Mouse (Mus musculus) large intestine, adult 2 months (tissue): ENCODE data around the gene Ap3d1. TPM values are rescaled to one million over a fixed set of nuclear protein-coding genes. Genes with fewer than 3 reads are reported as not detected.

Source experiments
- DNase-seq: peaks from one replicate; pipeline ENCODE4 v3.0.0-alpha.2; 2012; ENCODE audit warnings: low read depth, low spot score
- WGBS: fragments of 180-500 bp; shearing (Covaris S2); methylation state at CpG from one replicate; pipeline ENCODE4 v1.1.7; 2018; 5-methylcytosine and 5-hydroxymethylcytosine counted together
- polyA plus RNA-seq: library from polyadenylated mRNA; depleted of rRNA; stranded (reverse); fragments of >200 nt; gene quantifications from 2 replicates; pipeline ENCODE4 v1.2.3, GENCODE M21; 2012; rRNA removed

Gene Ap3d1
- 75.1 and 109 TPM in 2 replicates for polyA plus RNA-seq

DNA sequence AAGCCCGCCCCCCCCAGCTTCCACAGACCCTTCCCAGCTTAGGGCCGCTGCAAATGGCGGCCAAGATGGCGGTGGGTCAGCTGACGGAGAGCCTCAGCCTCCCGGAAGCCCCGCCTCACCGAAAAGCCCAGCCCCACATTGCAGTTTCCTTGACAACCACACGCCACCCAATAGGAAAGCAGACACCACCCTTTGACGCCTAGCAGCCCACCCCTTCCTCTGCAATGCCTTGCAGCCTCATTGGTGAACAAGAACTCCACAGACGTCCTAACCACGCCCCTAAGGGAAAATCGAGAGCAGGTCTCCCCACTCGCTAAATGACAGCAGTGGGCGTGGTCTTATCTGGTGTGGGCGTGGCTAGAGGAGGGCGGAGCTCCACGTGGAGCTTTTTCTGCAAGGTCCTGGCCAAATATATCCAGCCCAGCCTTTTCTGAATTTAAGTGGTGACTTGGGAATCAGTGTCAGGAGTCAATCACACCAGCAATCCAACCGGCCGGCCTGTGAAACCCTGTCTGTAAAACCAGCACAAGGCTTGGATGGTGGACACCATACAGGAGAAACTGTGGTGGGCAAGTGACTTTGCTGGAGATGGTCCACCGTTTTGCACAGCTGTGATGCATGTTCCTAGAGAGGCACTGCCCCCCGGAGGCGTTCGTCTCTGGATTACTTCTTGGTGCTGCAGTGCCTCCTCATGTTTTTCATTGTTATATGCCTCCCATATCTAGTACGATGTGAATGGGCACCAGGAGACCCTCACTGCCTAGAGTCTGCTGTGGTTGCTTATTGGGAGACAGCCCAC, at the start of gene Ap3d1:
Gene Ap3d1, minus strand, starts transcription at position 85 of the 799 bp plus-strand sequence.
- WGBS: 2% methylated on average over 25 of the region's 25 CpGs
- peak; percentile 99 for DNase-seq

DNA sequence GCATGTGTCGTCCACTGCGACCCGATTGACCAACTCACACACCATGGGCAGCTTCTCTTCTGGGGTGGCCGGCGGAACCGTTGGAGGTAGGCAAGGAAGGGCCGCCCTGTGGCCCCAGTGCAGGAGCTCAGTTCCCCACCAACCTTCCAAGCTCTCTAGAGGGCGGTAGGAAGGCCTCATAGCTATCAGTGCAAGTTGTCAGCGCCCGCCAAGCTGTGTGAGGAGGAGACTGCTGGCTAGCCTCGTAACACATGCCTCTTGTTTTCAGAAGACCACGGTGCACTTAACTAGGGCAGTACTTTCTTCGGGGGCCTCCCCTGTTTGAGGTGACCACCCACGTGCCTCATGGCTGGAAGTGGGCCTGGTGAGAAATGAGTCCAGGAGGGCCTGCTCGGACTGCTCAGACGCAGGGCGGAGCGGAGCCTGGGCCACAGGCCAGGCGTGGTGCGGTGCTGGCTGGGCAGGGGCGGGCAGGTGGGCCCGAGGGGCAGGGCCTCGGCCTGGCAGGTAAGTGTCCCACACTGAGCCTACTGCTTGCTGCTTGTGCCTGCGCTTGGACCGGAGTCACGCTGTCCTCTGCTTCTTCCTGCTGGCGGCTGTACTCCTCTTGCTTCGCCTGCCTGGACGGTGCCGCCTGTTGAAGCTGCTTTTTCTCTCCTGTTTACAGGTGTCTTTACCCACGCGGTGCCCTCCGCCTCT, 49.6 kb upstream of the Ap3d1 start:
- 82% methylated on average over 33 of the region's 33 CpGs for WGBS
- DNase-seq: no peak

DNA sequence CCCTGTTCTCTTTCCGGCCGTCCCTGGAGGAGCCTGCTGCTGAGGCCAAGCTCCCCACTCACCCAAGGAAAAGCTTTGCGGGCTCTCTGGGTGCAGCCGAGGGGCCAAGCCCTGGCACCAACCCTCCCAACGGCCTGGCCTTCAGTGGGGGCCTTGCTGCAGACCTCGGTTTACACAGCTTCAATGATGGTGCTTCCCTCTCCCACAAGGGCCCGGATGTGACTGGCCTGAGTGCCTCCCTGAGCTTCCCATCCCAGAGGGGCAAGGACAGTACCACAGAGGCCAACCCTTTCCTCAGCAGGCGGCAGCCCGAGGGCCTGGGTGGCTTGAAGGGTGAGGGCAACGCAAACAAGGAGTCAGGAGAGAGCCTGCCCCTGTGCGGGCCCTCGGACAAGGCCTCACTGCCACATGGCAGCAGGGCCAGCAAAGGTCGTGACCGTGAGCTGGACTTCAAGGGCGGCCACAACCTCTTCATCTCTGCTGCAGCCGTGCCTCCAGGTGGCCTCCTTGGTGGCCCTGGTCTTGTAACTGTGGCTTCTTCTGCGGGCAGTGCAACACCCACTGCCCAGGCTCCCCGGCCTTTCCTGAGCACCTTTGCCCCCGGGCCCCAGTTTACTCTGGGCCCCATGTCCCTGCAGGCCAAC, 48.8 kb upstream of the Ap3d1 start:
- 87% methylated on average over 19 of the region's 19 CpGs for WGBS
- no peak for DNase-seq

DNA sequence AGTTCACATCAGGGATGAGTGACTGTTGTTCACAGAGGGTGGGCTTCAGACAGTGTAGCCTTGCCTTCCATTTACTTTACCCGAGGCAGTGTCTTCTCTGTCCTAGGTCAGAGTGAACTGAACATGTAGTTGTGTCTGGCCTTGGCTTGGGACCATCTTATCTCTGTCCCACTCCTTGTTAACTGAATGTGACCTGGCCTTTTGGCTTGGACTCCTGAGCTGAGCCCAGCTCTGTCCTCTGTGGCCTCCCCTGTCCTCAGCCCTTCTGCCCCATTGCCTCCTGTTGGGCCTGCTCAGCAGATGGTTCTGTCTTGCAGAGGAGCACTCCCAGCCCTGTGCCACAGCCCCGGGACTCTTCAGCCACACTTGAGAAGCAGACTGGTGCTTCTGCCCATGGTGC, 45.5 kb upstream of the Ap3d1 start:
- WGBS: 82% methylated on average over 2 of the region's 2 CpGs
- DNase-seq: no peak

DNA sequence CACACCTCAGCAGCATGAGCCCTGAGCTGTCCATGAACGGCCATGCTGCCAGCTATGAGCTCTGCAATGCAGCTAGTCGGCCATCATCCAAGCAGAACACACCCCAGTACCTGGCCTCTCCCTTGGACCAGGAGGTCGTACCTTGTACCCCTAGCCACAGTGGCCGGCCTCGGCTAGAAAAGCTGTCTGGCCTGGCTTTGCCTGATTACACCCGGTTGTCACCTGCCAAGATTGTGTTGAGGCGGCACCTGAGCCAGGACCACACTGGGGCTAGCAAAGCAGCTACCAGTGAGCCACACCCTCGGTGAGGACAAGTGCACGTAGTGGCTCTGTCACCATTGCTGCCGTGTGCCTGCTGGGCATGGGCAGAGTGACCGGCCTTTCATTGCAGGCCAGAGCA, 43.9 kb upstream of the Ap3d1 start:
- DNase-seq: no peak
- WGBS: 89% methylated on average over 11 of the region's 11 CpGs

DNA sequence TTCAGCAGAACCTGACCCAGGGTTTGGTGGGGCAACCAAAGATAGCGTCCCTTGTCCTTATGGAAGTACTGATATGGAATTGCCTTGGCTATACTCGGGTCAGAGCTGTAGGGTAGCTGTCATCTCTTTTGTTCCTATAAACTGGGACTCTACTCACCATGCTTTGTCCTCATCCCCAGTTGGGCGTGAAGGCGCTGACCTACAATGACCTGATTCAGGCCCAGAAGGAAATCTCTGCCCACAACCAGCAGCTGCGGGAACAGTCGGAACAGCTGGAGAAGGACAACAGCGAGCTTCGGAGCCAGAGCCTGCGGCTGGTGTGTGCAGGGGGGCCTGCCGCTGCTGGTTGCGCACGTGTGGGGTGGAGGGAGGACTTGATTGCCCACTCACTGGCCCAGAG, 42.8 kb upstream of the Ap3d1 start:
- 90% methylated on average over 12 of the region's 12 CpGs for WGBS
- DNase-seq: no peak

DNA sequence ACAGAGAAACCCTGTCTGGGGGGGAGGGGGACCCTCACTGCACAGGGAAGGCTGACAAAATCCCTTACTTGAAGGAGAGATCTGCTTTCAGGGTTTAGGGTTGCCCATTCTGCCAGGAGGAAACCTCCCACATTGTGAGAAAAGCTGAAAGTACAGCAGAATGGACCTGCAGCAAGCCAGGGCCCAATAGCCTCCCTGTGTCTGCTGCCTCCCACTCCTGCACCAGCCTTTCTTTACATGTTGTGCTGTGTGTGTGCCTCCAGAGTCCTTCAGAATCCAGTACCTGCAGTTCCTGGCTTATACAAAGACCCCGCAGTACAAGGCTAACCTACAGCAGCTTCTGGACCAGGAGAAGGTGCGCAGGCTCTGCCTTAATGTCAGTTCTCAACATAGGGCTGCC, 42.2 kb upstream of the Ap3d1 start:
- DNase-seq: no peak
- 95% methylated on average over 2 of the region's 2 CpGs for WGBS

DNA sequence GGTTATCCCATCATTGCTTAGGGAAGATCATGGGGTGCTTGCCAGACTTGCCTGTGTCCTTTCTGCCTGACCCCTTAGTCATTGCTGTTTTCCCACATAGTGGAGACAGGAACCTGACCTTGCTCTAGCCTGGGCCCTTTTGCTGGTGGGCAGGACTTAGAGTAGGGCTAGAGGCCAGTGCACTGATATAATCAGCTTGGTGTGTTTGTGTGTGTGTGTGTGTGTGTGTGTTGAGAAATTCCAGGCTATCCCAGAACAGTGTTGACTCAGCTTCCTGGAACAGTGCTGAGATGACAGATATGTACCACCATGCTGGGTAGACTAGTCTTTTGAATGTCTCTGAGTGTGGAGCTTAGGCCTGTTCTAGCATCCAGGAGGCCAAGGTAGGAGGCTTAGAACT, 37.5 kb upstream of the Ap3d1 start:
- DNase-seq: no peak

DNA sequence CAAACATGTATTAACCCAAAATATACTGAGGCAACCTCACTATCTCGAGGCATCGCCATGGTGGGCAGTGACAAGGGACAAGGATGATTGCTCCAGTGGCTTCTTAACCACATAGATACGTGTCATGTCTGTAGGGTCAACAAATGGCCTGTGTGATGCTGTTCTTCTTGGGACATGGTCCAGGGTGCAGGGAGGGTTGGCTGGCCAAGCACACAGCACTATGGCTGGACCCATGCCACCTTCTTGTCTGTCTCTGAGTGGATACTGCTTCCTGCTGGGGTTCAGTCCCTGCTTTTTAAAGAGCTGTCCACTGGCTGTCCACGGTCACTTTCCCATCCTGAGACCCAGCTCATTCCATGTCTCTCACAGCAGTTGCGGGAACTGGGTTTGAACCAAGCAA, 35.1 kb upstream of the Ap3d1 start:
- WGBS: 90% methylated on average over 5 of the region's 5 CpGs
- DNase-seq: no peak

DNA sequence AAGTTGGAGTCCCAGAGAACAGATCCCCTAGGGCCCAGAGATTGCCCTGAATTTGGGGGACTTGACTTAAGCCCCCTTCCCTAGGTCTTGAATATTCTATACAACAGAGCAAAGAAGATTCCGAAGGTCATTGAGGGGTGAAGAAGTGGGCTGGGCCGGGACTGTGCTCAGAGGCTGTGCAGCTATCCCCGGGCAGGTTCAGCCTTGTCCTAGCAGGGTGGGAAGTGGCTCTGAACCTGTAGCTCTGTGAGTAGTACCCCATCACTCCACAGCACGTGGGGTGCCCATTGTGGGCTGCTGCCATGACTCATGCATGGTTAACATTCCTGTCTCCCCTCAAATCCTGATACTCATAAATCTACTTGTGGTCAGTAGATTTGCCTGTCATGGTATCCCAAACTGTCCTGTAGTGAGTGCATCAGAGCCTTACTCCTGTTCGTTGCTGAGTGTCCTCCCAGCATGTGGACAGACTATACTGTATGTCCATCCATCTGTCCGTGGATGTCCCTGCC, 34.4 kb upstream of the Ap3d1 start:
- WGBS: 82% methylated on average over 6 of the region's 6 CpGs
- no peak for DNase-seq

DNA sequence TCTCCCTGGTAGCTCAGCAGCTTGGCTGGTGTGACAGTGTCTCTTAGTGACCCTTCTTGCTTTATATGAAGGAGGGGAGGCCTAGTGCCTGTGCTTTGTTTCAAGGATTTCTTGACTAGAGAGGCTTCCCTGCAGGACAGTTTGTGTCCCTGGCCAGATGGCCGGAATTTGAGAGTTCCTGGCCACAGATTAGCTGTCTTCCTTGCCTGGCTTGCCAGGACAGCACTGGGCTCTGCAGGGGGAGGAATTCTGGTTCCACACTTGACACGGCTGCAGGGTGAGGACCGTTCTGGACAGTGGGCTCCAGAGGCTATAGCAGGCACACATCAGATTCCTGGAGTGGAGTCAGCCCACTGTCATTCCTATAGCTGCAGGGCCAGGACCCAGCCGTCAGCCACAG, 33.7 kb upstream of the Ap3d1 start:
- DNase-seq: no peak
- WGBS: 93% methylated on average over 4 of the region's 4 CpGs

DNA sequence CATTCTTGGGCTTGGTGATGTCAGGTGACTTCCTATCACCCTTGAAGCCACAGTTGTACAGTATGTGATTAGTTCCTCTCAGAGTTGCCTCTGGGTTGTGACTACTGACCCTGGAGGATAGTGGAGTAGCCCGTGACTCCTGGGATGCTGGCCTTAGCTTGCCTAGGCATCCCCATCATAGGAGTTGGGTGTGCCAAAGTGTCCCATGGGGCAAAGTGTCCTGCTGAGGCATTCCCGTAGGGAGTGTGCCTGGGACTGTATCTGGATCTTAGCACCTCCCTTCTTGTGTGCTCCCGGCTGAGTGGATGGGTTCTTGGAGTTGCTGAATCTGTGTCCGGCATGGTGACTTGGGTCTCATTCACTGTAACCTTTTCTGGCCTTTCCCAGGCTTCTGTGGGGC, 32.9 kb upstream of the Ap3d1 start:
- DNase-seq: no peak
- 90% methylated on average over 4 of the region's 4 CpGs for WGBS

DNA sequence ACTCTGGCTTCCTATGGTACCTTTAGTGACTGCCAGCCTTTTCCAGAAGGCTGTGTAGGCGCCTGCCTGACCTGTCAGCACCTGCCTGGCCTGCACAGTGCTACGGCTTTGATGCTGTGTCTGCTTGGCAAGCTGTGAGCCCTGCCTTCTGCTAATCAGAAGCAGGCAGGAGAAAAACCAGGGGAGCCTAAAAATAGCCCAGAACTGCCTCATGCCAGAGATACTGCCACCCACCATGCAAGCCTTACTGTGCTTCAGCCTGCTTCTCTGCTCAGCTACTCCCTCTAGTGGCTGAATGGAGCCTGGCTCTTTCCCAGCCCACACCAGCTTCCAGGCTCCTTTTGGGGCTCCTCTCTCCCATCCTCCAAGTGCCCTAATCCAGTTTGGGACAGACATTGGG, 32.5 kb upstream of the Ap3d1 start:
- 60% methylated on average over 2 of the region's 2 CpGs for WGBS
- no peak for DNase-seq

DNA sequence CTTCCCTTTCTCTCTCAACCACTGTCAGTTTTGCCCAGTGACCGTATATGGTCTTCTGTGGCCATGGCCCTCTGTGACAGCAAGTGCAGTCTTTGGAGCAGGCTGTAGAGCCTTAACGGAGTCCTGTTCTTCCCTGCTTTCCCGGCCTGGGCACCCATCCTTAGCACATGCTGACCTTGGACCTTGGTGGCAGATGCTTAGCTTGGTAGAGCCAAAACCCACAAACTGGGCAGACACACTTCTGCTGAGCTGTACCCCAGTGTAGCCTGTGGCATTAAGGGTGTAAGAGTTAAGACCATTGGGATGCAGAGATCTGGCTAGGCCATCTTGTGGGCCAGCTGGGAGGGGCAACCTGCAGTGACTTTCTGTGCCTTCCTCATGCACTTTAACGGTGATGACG, 31.8 kb upstream of the Ap3d1 start:
- DNase-seq: no peak
- 80% methylated on average over 5 of the region's 5 CpGs for WGBS

DNA sequence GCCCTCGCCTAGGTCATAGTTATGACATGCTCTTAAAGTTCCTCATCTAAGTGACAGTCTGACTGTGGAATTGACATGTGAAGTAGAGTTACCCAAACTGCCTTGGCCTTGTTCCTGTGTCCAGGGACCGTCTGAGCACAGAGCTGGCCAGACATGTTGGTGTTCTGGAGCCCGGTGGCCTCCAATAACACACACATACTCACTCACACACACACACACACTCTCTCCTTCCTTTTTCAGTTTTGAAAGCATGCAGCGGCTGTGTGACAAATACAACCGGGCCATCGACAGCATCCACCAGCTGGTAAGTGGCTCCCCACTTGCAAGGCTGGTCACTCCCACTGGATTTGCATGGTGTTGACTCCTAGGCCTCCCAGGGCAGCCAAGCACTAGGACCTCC, 26.3 kb upstream of the Ap3d1 start:
- DNase-seq: no peak
- 85% methylated on average over 6 of the region's 6 CpGs for WGBS

DNA sequence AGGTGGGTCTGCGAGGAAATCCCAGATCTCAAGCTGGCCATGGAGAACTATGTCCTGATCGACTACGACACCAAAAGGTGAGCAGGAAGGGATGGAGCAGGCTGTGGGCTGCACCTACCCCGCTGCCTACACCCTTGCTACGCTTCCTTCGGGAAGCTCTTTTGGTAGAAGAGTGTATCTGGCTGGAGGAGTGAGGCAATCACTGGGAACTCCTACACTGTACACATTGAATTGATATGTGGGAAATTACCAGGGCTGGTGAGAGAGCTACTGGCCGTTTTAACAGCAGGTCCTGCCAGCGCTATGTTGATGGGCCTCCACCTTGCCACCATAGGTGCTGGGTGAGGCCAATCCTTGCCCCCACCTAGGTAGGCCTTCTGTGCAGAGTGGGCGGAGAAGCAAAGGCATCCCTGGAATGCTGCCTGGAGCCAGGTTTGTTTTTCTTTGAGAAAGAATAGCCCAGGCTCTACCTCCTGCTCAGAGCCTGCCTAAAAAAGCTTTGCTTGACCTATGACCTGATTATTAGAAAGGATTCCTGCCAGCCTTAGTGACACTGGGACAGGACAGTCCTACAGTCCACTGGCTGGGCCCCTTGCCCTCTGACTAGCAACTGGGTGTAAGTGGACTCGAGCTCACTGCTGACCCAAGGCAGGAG, 24.2 kb upstream of the Ap3d1 start:
- DNase-seq: no peak
- WGBS: 62% methylated on average over 10 of the region's 10 CpGs

DNA sequence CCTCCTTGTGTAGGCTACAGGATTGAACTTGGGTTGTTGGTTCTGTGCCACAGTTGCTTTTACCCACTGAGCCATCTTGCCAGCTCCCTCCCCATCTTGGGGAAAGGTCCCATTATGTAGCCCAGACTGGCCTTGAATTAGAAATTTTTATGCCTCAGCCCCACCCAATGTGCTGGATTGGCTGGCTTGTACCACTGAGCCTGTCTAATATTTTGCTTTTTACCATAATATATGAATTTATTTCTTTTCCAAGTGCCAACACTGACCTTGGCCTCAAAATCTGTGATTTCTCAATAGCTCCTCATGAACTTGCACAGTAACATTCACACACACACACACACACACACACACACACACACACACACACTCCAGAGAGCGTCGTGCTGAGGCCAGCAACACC, 23.7 kb upstream of the Ap3d1 start:
- no peak for DNase-seq
- 66% methylated on average over 2 of the region's 2 CpGs for WGBS

DNA sequence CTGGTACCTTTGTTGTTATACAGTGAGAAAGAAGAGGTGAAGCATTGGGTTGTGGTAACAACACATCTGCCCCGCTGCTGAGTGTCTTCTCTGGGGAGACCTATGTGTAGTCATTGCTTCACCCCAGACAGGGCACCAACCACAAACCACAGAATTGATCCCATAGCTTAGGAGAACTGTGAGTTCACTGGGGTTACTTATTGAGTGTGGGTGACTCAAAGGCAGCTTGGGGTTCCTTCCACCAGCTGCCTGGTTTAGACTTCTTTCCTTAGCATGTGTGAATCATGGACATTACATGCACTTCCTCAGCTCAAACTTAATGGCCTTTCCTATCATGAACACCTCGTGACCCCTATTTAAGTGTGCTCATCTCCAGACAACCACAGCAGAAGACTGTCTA, 21.4 kb upstream of the Ap3d1 start:
- no peak for DNase-seq
- 81% methylated on average over 2 of the region's 2 CpGs for WGBS

DNA sequence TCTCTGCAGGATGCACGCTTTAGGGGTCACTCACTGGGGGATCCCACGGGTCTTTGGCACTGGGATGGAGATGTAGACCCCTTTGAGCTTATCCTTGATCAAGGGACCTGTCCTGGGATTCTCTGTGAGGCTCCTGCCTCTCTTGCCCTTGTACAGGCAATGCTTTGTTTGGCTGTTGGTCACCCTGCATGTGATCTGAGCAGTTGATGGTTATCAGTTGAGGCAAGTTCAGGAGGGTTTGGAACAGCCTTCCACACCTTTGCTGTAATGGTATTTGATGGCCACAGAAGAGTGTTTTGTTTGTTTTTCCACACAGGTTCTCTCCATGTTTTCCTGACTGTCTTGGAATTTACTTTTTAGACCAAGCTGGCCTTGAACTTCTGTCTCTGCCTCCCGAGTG, 19.8 kb upstream of the Ap3d1 start:
- no peak for DNase-seq
- 54% methylated on average over 3 of the region's 3 CpGs for WGBS
